Mouse (Mus musculus): ENCODE data around the gene Ccdc114. TPM values are rescaled to one million over a fixed set of nuclear protein-coding genes. Genes with fewer than 3 reads are reported as not detected.

Ccdc114 gene
- not detected for polyA plus RNA-seq (2014; fragmentation: Illumina TruSeq; extraction: RNeasy Lipid Tissue Mini Kit (QIAGEN cat#74804); ENCODE audit: low read depth, low replicate concordance)

DNA sequence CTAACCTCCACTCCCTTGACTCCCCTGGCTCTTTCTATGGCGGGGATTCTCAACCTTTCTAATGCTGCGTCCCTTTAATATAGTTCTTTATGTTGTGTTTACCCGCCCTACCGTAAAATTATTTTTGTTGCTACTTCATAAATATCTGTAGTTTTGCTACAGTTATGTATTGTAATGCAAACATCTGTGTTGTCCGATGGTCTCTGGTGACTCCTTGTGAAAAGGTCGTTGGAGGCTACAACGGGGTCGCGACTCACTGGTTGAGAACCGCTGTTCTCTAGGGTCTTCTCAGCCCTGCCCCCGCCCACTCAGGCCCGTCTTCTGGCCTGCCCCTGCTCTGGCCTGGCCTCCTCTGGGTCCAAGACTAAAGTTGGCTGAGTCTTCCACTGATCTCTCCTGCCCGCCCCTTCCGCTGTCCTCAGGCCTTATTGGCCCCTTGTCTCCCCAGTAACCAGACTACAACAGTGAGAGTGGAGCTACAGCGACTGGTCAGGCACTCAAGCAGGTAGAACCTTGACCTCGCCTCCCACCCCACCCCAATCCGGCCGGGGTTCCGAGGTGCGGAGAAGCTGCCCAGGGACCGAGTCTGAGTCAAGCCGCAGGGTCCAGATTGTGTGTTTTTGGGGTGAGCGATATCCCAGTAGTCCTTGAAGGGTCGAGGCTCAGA is at the start of gene Ccdc114:
Gene Ccdc114 (plus strand): TSS at position 311 of the 667 bp plus-strand sequence.

DNA sequence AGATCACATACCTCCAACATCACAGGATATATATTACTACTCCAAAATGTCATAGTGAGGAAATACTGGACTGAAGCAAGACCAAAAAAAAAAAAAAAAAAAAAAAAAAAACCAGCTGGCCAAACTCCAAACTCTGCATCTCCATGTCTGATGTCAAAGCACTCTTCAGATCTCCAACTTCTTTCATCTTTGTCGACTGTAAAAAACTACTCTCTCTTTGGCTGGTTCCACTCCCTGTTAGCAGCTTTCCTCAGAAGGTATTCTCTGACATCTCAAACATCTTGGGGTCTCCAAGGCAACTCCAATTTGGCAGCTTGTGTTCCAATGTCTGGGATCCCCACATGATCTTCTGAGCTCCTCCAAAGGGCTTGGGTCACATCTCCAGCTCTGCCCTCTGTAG is 45.6 kb upstream of the Ccdc114 start, which contains the start of gene Grin2d:
Gene Grin2d (minus strand): TSS at position 101 of the 400 bp plus-strand sequence.

DNA sequence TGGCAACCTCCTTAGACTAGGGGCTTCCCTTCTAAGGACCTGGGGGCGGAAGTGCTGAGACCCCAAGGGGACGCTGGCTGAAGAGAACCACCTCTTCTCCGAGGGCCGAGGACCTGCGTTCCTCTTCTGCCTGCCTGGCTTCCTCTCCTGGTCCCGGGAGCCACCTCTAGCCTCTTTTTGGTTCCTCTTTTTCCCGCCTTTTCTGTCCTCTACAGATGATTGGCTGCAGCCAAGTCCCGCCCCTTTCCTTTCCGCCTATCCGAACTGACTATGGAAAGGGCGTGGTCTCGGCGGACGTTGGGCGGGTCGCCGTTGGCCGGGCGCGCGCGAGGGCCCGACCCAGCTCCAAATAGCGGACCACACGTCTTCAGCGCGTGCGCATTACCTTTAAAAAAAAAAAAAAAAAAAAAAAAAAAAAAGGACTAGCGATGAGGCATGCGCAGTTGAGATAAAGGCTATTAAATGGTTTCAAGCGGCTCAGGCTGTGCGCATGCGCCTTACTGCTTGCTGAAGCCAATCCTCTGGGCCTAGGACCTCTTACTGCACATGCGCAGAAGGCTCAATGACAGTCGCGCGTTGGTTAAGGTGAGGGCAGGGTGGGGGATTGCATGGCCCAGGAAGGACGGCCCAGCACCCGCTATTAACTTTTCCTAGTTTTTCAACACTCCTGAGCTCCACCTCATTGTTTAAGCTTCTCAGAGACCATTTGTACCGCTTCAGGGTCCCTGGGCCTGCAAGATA is 27.2 kb upstream of the Ccdc114 start, which contains the start of the genes Syngr4 and Tmem143:
Gene Syngr4 (minus strand): TSS at position 198 of the 741 bp plus-strand sequence.
Gene Tmem143 (plus strand): TSS at position 425 of the 741 bp plus-strand sequence.

DNA sequence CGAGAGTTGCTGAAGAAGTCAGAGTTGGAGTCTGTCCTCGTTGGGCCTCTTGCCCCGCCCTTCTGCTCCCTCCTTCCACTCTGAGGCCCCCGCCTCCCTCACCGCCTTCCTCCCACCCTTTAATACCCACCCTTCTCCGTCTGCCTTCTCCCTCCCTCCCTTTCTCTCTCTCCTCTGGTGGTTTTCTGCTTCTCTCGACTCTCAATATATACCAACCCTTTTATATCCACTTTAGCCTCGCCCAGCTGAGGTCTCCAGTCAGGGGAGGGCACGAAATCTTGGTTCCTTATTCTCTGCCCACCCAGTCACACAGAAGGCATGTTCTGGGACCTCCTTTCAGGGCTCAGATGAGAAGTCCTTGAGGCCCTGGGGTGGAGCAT is 2.6 kb upstream of the Ccdc114 start, which contains the start of gene Emp3:
Gene Emp3 (minus strand): TSS at position 163 of the 380 bp plus-strand sequence.

Other genes with a start within 250 kb of the Ccdc114 start
- not detected for gene Ntn5, start 240.1 kb upstream of the Ccdc114 start, polyA plus RNA-seq (2014; fragmentation: Illumina TruSeq; extraction: RNeasy Lipid Tissue Mini Kit (QIAGEN cat#74804); ENCODE audit: low read depth, low replicate concordance)
- gene Sec1, start 229.7 kb upstream of the Ccdc114 start, polyA plus RNA-seq (2014; fragmentation: Illumina TruSeq; extraction: RNeasy Lipid Tissue Mini Kit (QIAGEN cat#74804); ENCODE audit: low read depth, low replicate concordance) = not detected
- gene Car11, start 224.2 kb upstream of the Ccdc114 start, polyA plus RNA-seq (2014; fragmentation: Illumina TruSeq; extraction: RNeasy Lipid Tissue Mini Kit (QIAGEN cat#74804); ENCODE audit: low read depth, low replicate concordance) = not detected
- gene Dbp, start 219.0 kb upstream of the Ccdc114 start, polyA plus RNA-seq (2014; fragmentation: Illumina TruSeq; extraction: RNeasy Lipid Tissue Mini Kit (QIAGEN cat#74804); ENCODE audit: low read depth, low replicate concordance) = 2.3 TPM
- gene Rpl18, start 208.6 kb upstream of the Ccdc114 start, polyA plus RNA-seq (2014; fragmentation: Illumina TruSeq; extraction: RNeasy Lipid Tissue Mini Kit (QIAGEN cat#74804); ENCODE audit: low read depth, low replicate concordance) = 8.0 TPM
- 1.6 TPM for gene Sphk2, start 206.1 kb upstream of the Ccdc114 start, polyA plus RNA-seq (2014; fragmentation: Illumina TruSeq; extraction: RNeasy Lipid Tissue Mini Kit (QIAGEN cat#74804); ENCODE audit: low read depth, low replicate concordance)
- not detected for gene Fam83e, start 202.9 kb upstream of the Ccdc114 start, polyA plus RNA-seq (2014; fragmentation: Illumina TruSeq; extraction: RNeasy Lipid Tissue Mini Kit (QIAGEN cat#74804); ENCODE audit: low read depth, low replicate concordance)
- not detected for gene Spaca4, start 198.3 kb upstream of the Ccdc114 start, polyA plus RNA-seq (2014; fragmentation: Illumina TruSeq; extraction: RNeasy Lipid Tissue Mini Kit (QIAGEN cat#74804); ENCODE audit: low read depth, low replicate concordance)
- not detected for gene Lmtk3, start 140.3 kb upstream of the Ccdc114 start, polyA plus RNA-seq (2014; fragmentation: Illumina TruSeq; extraction: RNeasy Lipid Tissue Mini Kit (QIAGEN cat#74804); ENCODE audit: low read depth, low replicate concordance)
- gene Sult2b1, start 139.4 kb upstream of the Ccdc114 start, polyA plus RNA-seq (2014; fragmentation: Illumina TruSeq; extraction: RNeasy Lipid Tissue Mini Kit (QIAGEN cat#74804); ENCODE audit: low read depth, low replicate concordance) = not detected
- gene Cyth2, start 109.5 kb upstream of the Ccdc114 start, polyA plus RNA-seq (2014; fragmentation: Illumina TruSeq; extraction: RNeasy Lipid Tissue Mini Kit (QIAGEN cat#74804); ENCODE audit: low read depth, low replicate concordance) = 9.5 TPM
- not detected for gene Kcnj14, start 99.3 kb upstream of the Ccdc114 start, polyA plus RNA-seq (2014; fragmentation: Illumina TruSeq; extraction: RNeasy Lipid Tissue Mini Kit (QIAGEN cat#74804); ENCODE audit: low read depth, low replicate concordance)
- 0.66 TPM for gene Grwd1, start 93.1 kb upstream of the Ccdc114 start, polyA plus RNA-seq (2014; fragmentation: Illumina TruSeq; extraction: RNeasy Lipid Tissue Mini Kit (QIAGEN cat#74804); ENCODE audit: low read depth, low replicate concordance)
- gene Kdelr1, start 51.3 kb upstream of the Ccdc114 start, polyA plus RNA-seq (2014; fragmentation: Illumina TruSeq; extraction: RNeasy Lipid Tissue Mini Kit (QIAGEN cat#74804); ENCODE audit: low read depth, low replicate concordance) = 63.8 TPM
- not detected for gene Grin2d, start 45.7 kb upstream of the Ccdc114 start, polyA plus RNA-seq (2014; fragmentation: Illumina TruSeq; extraction: RNeasy Lipid Tissue Mini Kit (QIAGEN cat#74804); ENCODE audit: low read depth, low replicate concordance)
- gene Syngr4, start 27.4 kb upstream of the Ccdc114 start, polyA plus RNA-seq (2014; fragmentation: Illumina TruSeq; extraction: RNeasy Lipid Tissue Mini Kit (QIAGEN cat#74804); ENCODE audit: low read depth, low replicate concordance) = not detected
- gene Tmem143, start 27.1 kb upstream of the Ccdc114 start, polyA plus RNA-seq (2014; fragmentation: Illumina TruSeq; extraction: RNeasy Lipid Tissue Mini Kit (QIAGEN cat#74804); ENCODE audit: low read depth, low replicate concordance) = 2.9 TPM
- gene Emp3, start 2.7 kb upstream of the Ccdc114 start, polyA plus RNA-seq (2014; fragmentation: Illumina TruSeq; extraction: RNeasy Lipid Tissue Mini Kit (QIAGEN cat#74804); ENCODE audit: low read depth, low replicate concordance) = not detected
- gene Abcc6, start 106.2 kb downstream of the Ccdc114 start, polyA plus RNA-seq (2014; fragmentation: Illumina TruSeq; extraction: RNeasy Lipid Tissue Mini Kit (QIAGEN cat#74804); ENCODE audit: low read depth, low replicate concordance) = 4.5 TPM
- 2.9 TPM for gene Nomo1, start 109.6 kb downstream of the Ccdc114 start, polyA plus RNA-seq (2014; fragmentation: Illumina TruSeq; extraction: RNeasy Lipid Tissue Mini Kit (QIAGEN cat#74804); ENCODE audit: low read depth, low replicate concordance)
- gene Kcnj11, start 176.7 kb downstream of the Ccdc114 start, polyA plus RNA-seq (2014; fragmentation: Illumina TruSeq; extraction: RNeasy Lipid Tissue Mini Kit (QIAGEN cat#74804); ENCODE audit: low read depth, low replicate concordance) = not detected

All from liver, adult 10 weeks (tissue).